Comparison of ENCODE assay signal across 8 mouse cellular contexts in the genomic region with DNA sequence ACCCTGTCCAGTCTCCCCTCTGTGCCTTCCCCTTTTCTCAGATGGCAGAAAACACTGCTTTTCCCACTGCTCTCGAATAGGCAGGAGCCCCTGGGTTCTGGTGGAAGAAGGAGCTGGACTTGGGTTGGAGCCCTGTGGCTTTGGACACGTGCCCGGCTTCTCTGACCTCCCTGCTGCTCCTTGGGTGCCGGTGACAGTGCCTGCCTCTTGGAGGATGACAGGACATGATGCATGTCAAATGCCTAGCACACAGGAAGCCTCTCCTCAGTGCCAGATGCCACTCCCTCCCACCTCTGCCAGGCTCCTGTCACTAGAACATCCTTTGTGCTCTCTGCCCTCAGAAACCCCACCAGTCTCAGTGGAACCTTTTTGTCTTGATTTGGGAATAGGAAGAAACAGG. TPM values are rescaled to one million over a fixed set of nuclear protein-coding genes. Genes with fewer than 3 reads are reported as not detected.
DNase-seq lines count a peak whose midpoint lies in the region; ATAC-seq lines count a peak whose summit lies in the region.

No protein-coding gene starts in this region.

- peaks cover 48% of the 10 kb centered on the region for H3K4me1 ChIP-seq in neural tube, embryonic 15.5 days
- H3K4me1 ChIP-seq in liver, embryonic 12.5 days: peaks cover 11% of the 10 kb centered on the region
- peaks cover 35% of the 10 kb centered on the region for H3K4me1 ChIP-seq in hindbrain, embryonic 10.5 days (replicated peaks)

- H3K9me3 ChIP-seq in neural tube, embryonic 15.5 days (replicated peaks): no peaks in the 10 kb centered on the region
- no peaks in the 10 kb centered on the region for H3K9me3 ChIP-seq in liver, embryonic 12.5 days (replicated peaks)
- H3K9me3 ChIP-seq in hindbrain, embryonic 10.5 days: no peaks in the 10 kb centered on the region

- WGBS in neural tube, embryonic 15.5 days: 20% methylated on average over 4 of the region's 4 CpGs
- 31% methylated on average over 4 of the region's 4 CpGs for WGBS in liver, embryonic 12.5 days (ENCODE audit: insufficient replicate concordance)
- 54% methylated on average over 4 of the region's 4 CpGs for WGBS in hindbrain, embryonic 10.5 days

- H3K4me3 ChIP-seq in neural tube, embryonic 15.5 days (replicated peaks): no peak overlapping the region
- no peak overlapping the region for H3K4me3 ChIP-seq in liver, embryonic 12.5 days
- H3K4me3 ChIP-seq in hindbrain, embryonic 10.5 days: no peak overlapping the region

- ATAC-seq in neural tube, embryonic 15.5 days (ENCODE audit: low FRiP score): no peak
- ATAC-seq in liver, embryonic 12.5 days: no peak

- DNase-seq in gastrocnemius, adult 18-20 months (ENCODE audit: low spot score): peak; percentile 64
- DNase-seq in gastrocnemius, postnatal 4 days (ENCODE audit: low spot score in 2 of 2): no peak
- DNase-seq in neural tube, embryonic 10.5 days (ENCODE audit: extremely low spot score, low spot score): no peak
- peak; percentile 25 to 27 for DNase-seq in gastrocnemius, adult 8-10 months (ENCODE audit: low spot score in 2 of 2)
- DNase-seq in thymus, postnatal 14 days: peak; percentile 62
- no peak for DNase-seq in hindbrain, embryonic 10.5 days (ENCODE audit: low spot score)

- H3K4me2 ChIP-seq in neural tube, embryonic 15.5 days: 0 out of 2 replicates have a peak overlapping the region, but pooled peaks have one; percentile 9
- no peak overlapping the region for H3K4me2 ChIP-seq in liver, embryonic 12.5 days

- H3K36me3 ChIP-seq in neural tube, embryonic 15.5 days: no peaks in the 10 kb centered on the region
- no peaks in the 10 kb centered on the region for H3K36me3 ChIP-seq in liver, embryonic 12.5 days
- no peaks in the 10 kb centered on the region for H3K36me3 ChIP-seq in hindbrain, embryonic 10.5 days

- H3K27ac ChIP-seq in neural tube, embryonic 15.5 days (replicated peaks): no peak overlapping the region
- no peak overlapping the region for H3K27ac ChIP-seq in liver, embryonic 12.5 days
- H3K27ac ChIP-seq in hindbrain, embryonic 10.5 days: no peak overlapping the region

- H3K9ac ChIP-seq in neural tube, embryonic 15.5 days (replicated peaks): 0 out of 2 replicates have a peak overlapping the region, but pooled peaks have one; percentile 14
- H3K9ac ChIP-seq in liver, embryonic 12.5 days: no peak overlapping the region

- H3K27me3 ChIP-seq in neural tube, embryonic 15.5 days (replicated peaks): peaks cover 27% of the 10 kb centered on the region
- peaks cover 83% of the 10 kb centered on the region for H3K27me3 ChIP-seq in liver, embryonic 12.5 days (replicated peaks)
- peaks cover 53% of the 10 kb centered on the region for H3K27me3 ChIP-seq in hindbrain, embryonic 10.5 days (ENCODE audit: insufficient read depth, poor library complexity, severe bottlenecking)

RNA-seq across cellular contexts. Expression of a gene that starts 3.2 kb away (rescaled TPM):
- total RNA-seq in gastrocnemius, adult 18-20 months (2021): 10 to 100 TPM; 21.9 to 31.8 TPM
- total RNA-seq in gastrocnemius, postnatal 4 days (2021): 10 to 100 TPM in 1 of 2 experiments, 1 to 10 TPM in 1; 9.0 to 10.7 TPM
- 14.4 and 17.7 TPM in 2 replicates for polyA plus RNA-seq in neural tube, embryonic 15.5 days (2015; fragmentation: Nextera tagmentation; extraction: Ambion mirVana)
- 10 to 100 TPM in 3 of 4 experiments, 1 to 10 TPM in 1; 8.4 to 19.5 (median 11.2) TPM for total RNA-seq in gastrocnemius, adult 8-10 months (2022)
- 5.4 and 5.7 TPM in 2 replicates for polyA plus RNA-seq in liver, embryonic 12.5 days (2016; fragmentation: Nextera tagmentation; extraction: Ambion mirVana)
- 7.2 and 7.3 TPM in 2 replicates for polyA plus RNA-seq in hindbrain, embryonic 10.5 days (2016; fragmentation: Nextera tagmentation; extraction: Ambion mirVana)

Comparison
In these comparisons a context has a peak if more than half of its experiments do, and no peak if none do; other contexts are left out.
1. DNase-seq: peak in gastrocnemius, adult 18-20 months (single experiment), gastrocnemius, adult 8-10 months (2 of 2) and thymus, postnatal 14 days (single experiment); none in gastrocnemius, postnatal 4 days (0 of 2), neural tube, embryonic 10.5 days (single experiment) and hindbrain, embryonic 10.5 days (single experiment).